Mouse (Mus musculus) spleen, adult 2 months (tissue): ENCODE measurements around the gene Fam189b. TPM values are rescaled to one million over a fixed set of nuclear protein-coding genes. Genes with fewer than 3 reads are reported as not detected.
"Not testable (repeated sequence)": the region's sequence is repeated elsewhere in the genome, so short reads cannot be mapped to it uniquely, and the experiment has no call there.

Experiments
- DNase-seq, 2 experiments: peaks; one replicate each; pipeline versions ENCODE4 v3.0.0 to v3.0.0-alpha.2; 2012 to 2021; ENCODE audit warnings: low spot score in 2 of 2, low read depth in 1 of 2
- H3K27ac ChIP-seq: fragments of 200-500 bp; 2 replicates; pipeline ENCODE4 v1.5.1; 2012; ENCODE audit warnings: low read length, inconsistent platforms; ENCODE audit not compliant: insufficient read depth
- H3K27me3 ChIP-seq: fragments of 200-500 bp; 2 replicates; pipeline ENCODE4 v1.6.1; 2012; ENCODE audit warnings: mild to moderate bottlenecking, moderate library complexity, low read length, inconsistent platforms; ENCODE audit not compliant: control insufficient read depth, insufficient read depth
- H3K36me3 ChIP-seq: fragments of 200-500 bp; 2 replicates; pipeline ENCODE4 v1.6.1; 2012; ENCODE audit warnings: mild to moderate bottlenecking, low read length, inconsistent platforms; ENCODE audit not compliant: control insufficient read depth, insufficient read depth
- H3K4me1 ChIP-seq: fragments of 200-500 bp; 2 replicates; pipeline ENCODE4 v1.6.1; 2011; ENCODE audit warnings: inconsistent platforms; ENCODE audit not compliant: control insufficient read depth, insufficient read depth, insufficient read length
- H3K4me3 ChIP-seq: fragments of 200-500 bp; 2 replicates; pipeline ENCODE4 v1.5.1; 2011; ENCODE audit warnings: mild to moderate bottlenecking, inconsistent platforms; ENCODE audit not compliant: insufficient read depth, insufficient read length; ENCODE audit errors: extremely low read depth
- CTCF ChIP-seq: fragments of 200-500 bp; IDR thresholded peaks from 2 replicates; pipeline ENCODE4 v1.5.1; 2011; ENCODE audit warnings: mild to moderate bottlenecking, inconsistent platforms; ENCODE audit not compliant: insufficient read depth, insufficient read length, insufficient replicate concordance; ENCODE audit errors: extremely low read depth
- POLR2A ChIP-seq: fragments of 200-500 bp; IDR thresholded peaks from 2 replicates; pipeline ENCODE4 v1.6.1; 2011; ENCODE audit warnings: low read depth, low read length, inconsistent platforms
- WGBS: fragments of 180-500 bp; shearing (Covaris S2); methylation state at CpG from one replicate; pipeline ENCODE4 v1.1.7; 2018; 5-methylcytosine and 5-hydroxymethylcytosine counted together
- polyA plus RNA-seq: library from polyadenylated mRNA; depleted of rRNA; stranded (reverse); fragments of >200 nt; gene quantifications from 2 replicates; pipeline ENCODE4 v1.2.3, GENCODE M21; 2012

The Fam189b gene
- polyA plus RNA-seq, 1 experiment: 104 TPM

DNA sequence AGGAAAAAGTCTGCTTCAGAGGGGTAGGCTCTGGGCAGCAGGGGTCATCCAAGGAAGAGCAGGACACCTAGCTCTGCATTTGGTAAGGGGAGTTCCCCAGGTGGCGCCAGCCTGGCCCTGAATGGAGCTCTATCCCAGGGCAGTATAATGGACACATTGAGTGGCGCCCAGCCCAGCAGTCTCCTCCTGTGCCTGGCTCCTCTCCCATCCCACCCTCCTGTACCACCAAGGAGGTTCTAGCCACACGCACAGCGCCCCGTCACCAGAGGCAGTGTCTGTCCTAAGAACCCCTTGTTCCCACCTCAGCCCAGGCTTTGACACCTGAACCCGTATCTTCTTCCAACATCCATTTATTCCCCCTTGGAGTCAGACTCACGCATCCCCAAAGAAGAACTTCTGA is 26.8 kb downstream of the Fam189b start:
- no peak overlapping the region for H3K4me3 ChIP-seq
- TF ChIP-seq CTCF: no peak
- TF ChIP-seq POLR2A: no peak
- no peaks in the 10 kb centered on the region for H3K27me3 ChIP-seq
- 93% methylated on average over 7 of the region's 7 CpGs for WGBS
- no peaks in the 10 kb centered on the region for H3K4me1 ChIP-seq
- H3K27ac ChIP-seq: peak overlapping the region; percentile 17; the same call in 1 of the 2 replicates
- DNase-seq: no peak
- H3K36me3 ChIP-seq: peaks cover 31% of the 10 kb centered on the region

DNA sequence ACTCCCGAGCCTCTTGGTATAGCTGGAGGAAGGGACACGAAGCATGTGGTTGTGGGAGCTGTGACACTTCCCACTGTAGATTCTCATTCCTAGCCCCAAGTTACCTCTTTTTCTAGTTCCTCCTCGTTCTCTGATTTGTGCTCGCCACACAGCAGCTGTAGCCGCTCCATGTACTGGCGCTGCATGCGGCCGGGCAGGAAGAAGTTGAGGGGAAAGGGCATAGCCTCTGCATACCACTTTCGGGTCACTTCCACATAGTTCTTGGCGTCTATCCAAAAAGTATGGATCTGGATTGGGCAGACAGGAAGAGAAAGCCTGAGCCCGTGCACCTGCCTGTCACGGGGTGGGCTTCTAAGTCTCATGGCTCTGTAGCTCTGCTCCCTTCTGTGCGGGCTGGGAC is 27.2 kb downstream of the Fam189b start:
- WGBS: 71% methylated on average over 13 of the region's 13 CpGs
- H3K27ac ChIP-seq: 0 out of 2 replicates have a peak overlapping the region, but pooled peaks have one; percentile 17
- no peak overlapping the region for H3K4me3 ChIP-seq
- peaks cover 31% of the 10 kb centered on the region for H3K36me3 ChIP-seq
- H3K27me3 ChIP-seq: no peaks in the 10 kb centered on the region
- DNase-seq: no peak
- peaks cover 2% of the 10 kb centered on the region; the same call in 1 of the 2 replicates for H3K4me1 ChIP-seq
- TF ChIP-seq POLR2A (no peak), CTCF (no peak)

DNA sequence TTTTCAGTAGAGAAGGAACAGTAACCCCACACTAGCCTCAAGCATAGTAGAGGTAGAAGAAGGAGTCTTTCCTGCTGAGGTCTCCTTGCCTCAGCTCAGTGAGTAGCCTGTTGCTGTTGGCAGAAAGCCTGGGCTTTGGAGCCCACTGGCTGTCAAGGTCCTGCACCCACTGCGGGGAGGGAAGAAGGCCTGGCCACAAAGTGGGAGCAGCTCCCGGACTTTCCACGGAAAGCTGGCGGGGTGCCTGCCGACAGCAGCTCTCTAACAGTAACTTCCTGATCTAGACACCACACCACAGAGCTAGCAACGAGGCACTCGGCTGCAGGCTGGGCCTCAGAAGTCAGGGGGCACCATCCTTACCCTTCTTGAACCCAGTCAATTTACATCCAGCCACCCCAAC is 27.8 kb downstream of the Fam189b start:
- H3K27ac ChIP-seq: no peak overlapping the region
- no peaks in the 10 kb centered on the region for H3K27me3 ChIP-seq
- peaks cover 30% of the 10 kb centered on the region for H3K36me3 ChIP-seq
- 71% methylated on average over 7 of the region's 7 CpGs for WGBS
- no peak for DNase-seq
- H3K4me3 ChIP-seq: no peak overlapping the region
- H3K4me1 ChIP-seq: peaks cover 5% of the 10 kb centered on the region; the same call in 1 of the 2 replicates
- TF ChIP-seq POLR2A (no peak), CTCF (no peak)

DNA sequence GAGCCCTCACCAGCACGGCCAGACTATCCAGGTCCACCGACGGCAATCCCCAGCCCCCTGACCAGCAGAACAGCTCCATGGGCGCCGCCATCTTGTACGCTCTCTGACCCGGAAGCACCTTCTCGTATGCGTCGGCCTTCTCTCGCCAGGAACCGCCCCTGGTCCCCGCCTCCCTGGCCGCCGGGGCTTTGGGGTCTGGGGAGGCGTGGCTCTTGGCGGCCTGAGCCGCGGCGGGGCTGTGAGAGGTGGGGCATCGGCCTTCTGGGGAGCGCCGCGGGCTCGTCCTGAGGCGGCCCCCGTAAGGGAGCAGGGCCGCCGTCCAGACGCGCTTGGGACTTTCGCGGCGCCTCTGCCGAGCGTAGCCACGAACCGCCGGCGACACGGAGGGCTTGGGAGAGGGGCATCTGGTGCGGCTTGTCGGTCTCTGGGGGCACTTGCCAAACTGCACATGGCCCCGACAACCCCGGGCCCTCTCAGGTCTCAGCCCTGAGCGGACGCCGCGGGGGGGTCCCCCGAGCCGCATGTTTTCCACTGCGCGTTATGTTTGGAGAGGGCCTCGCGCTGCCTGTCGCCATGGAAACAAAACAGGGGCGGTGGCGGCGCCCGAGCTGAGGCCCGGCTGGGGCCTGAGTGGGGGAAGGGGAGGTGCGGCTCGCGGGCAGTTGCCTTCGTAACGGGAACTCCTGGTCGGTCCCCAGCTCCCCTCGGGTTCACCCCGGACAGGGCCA is 31.0 kb downstream of the Fam189b start:
- H3K4me1 ChIP-seq: peaks cover 5% of the 10 kb centered on the region; the same call in 1 of the 2 replicates
- peak; percentile 89 to 91 for DNase-seq
- peaks cover 6% of the 10 kb centered on the region for H3K36me3 ChIP-seq
- no peaks in the 10 kb centered on the region for H3K27me3 ChIP-seq
- H3K27ac ChIP-seq: peak overlapping the region; percentile 77
- H3K4me3 ChIP-seq: peak overlapping the region; percentile 90
- WGBS: 0% methylated on average over 69 of the region's 69 CpGs
- TF ChIP-seq CTCF: no peak
- peak; percentile 21; the same call in 1 of the 2 replicates for TF ChIP-seq POLR2A

DNA sequence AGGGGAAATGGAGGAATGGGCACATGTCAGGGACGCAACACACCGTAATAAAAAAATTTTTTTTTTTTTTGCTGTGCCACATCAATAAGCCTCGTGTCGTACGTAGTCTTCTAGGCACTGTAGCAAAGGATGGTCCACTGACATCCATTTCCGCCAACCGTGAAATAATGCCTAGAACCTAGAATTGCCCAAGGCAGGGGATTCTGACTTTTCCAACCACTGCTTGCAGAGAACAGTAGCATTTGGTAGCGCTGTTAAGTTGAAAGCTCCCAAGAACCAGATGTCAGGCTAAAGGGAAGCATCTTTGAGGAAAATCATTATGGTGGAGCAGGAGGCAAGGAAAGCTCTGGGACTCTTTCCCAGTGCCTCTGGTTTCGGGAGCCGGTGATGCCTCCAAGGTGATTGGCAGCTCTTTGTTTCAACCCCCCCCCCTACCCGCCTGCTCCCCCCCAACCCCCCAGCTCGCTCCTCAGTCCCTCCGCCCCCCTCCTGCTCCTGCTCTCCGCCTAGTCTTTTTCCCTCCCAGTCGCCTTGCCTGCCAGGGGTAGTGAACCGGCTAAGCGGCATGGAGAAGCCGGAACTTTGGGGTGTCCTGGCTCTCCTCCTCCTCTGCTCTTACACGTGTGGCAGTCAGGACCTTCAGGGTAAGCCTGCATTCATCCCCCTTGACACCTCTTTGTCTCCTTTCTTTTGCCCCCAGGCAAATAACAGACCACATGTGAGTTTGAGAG is 31.9 kb downstream of the Fam189b start, which contains the start of gene Thbs3:
Gene Thbs3 (plus strand): TSS at position 500 of the 731 bp plus-strand sequence.
- no peak for DNase-seq
- Histone ChIP-seq H3K4me3 (peak within 1 kb of the TSS; percentile 90), H3K27me3 (no peaks in the 10 kb centered on the region), H3K36me3 (no peaks in the 10 kb centered on the region; the same call in 1 of the 2 replicates), H3K4me1 (peaks cover 5% of the 10 kb centered on the region; the same call in 1 of the 2 replicates), H3K27ac (peak within 1 kb of the TSS; percentile 77)
- no peak for TF ChIP-seq CTCF
- no peak for TF ChIP-seq POLR2A
- WGBS: 8% methylated on average over 19 of the region's 19 CpGs

DNA sequence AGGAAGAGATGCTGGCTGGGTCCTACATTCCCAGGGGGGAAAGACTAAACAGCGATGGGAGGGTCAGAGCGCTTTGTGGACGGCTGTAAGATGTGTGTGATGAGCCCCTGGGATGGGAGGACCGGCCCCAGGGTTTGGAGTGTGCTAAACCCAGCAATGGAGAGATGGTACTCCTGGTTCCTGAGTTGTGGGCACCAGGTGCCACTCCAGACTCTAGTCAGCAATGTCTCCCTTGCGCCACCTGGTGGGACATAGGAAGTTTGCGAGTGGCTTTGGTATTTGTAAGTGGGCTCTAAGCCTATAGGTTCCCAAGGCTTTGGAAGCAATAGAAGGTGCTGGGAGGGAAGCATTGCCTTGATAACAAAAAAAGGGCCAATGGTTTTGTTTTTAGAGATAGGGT is 32.9 kb downstream of the Fam189b start:
- peaks cover 5% of the 10 kb centered on the region; the same call in 1 of the 2 replicates for H3K4me1 ChIP-seq
- peak; percentile 76 to 80 for DNase-seq

DNA sequence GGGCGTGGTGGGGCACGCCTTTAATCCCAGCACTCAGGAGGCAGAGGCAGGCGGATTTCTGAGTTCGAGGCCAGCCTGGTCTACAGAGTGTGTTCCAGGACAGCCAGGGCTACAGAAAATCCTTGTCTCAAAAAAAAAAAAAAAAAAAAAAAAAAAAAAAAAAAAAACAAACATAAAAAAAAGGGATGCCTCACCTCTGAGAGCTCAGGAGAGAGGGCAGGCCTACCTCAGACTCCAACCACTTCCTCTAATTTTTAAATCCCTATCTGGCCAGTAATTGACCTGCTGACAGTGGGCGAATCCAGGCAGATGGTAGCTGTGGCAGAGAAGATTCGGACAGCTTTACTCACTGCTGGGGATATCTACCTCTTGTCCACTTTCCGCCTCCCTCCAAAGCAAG is 33.5 kb downstream of the Fam189b start:
- H3K27ac ChIP-seq, DNase-seq, H3K27me3 ChIP-seq, H3K4me1 ChIP-seq, H3K4me3 ChIP-seq, H3K36me3 ChIP-seq: not testable (repeated sequence)
- 82% methylated on average over 7 of the region's 7 CpGs for WGBS

More for the DNA sequence above, 32.9 kb downstream of the Fam189b start:
- TF ChIP-seq POLR2A (no peak), CTCF (peak; percentile 73; the same call in 1 of the 2 replicates)
- Histone ChIP-seq H3K27ac (no peak overlapping the region), H3K4me3 (no peak overlapping the region), H3K36me3 (no peaks in the 10 kb centered on the region), H3K27me3 (no peaks in the 10 kb centered on the region)
- 0% methylated on average over 6 of the region's 6 CpGs for WGBS
